Mouse (Mus musculus): ENCODE data around the gene Irgc1. TPM values are rescaled to one million over a fixed set of nuclear protein-coding genes. Genes with fewer than 3 reads are reported as not detected.
A peak's percentile ranks its signal among the peaks of the same experiment; 100 is the strongest.

The Irgc1 gene
- total RNA-seq, 2 experiments from 2014 or later, result not detected

GRCm38 (mm10) chr7:24473913-24474529 is 21.9 kb upstream of the Irgc1 start:
- intact Hi-C loops (cut with DNase I), result loop anchor here (2.0 to 10.0 kb wide), 3 partner anchors 33 to 191 kb away; partner anchors contain the start of gene Zfp428
- DNase-seq, result peak; percentile 72 to 80

- intact Hi-C loops (cut with DNase I), result loop anchor here (2.0 to 10.0 kb wide), 3 partner anchors 34 to 192 kb away; partner anchors contain the start of gene Zfp428
- peak in 1 of 2 experiments; percentile 15 for DNase-seq
Measured at GRCm38 (mm10) chr7:24472937-24473336, 20.8 kb upstream of the Irgc1 start.

GRCm38 (mm10) chr7:24472442-24472841 is 20.3 kb upstream of the Irgc1 start:
- intact Hi-C loops (cut with DNase I), result loop anchor here (2.0 to 10.0 kb wide), 3 partner anchors 35 to 192 kb away; partner anchors contain the start of gene Zfp428
- no peak for DNase-seq

- DNase-seq, result no peak
- intact Hi-C loops (cut with DNase I), result loop anchor here (5.0 to 10.0 kb wide), 2 partner anchors 37 to 194 kb away; partner anchors contain the start of gene Zfp428
Measured at GRCm38 (mm10) chr7:24470356-24470755, 18.3 kb upstream of the Irgc1 start.

DNA sequence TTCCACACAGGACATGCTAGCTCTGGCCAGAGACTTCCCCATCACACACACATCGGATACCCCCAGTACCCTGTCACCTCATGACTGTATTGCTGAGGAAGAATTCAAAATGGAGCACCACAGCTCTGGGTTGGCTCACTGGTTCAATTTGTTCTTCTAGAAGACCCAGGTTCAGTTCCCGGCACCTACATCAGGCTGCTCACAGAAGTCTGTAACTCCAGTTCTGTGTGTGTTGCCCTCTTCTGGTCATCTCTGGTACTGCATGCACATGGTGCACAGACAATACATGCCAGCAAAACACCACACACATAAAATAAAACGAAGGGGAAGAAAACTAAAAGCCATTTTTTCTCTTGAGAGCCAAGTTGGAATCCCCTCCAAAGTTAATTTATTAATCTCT is 17.0 kb upstream of the Irgc1 start:
- intact Hi-C loops (cut with DNase I), result loop anchor here (2.0 kb wide), 1 partner anchor 26 kb away; no protein-coding TSS in a partner anchor
- DNase-seq, result no peak

- intact Hi-C loops (cut with DNase I), result loop anchor here (2.0 kb wide), 1 partner anchor 25 kb away; no protein-coding TSS in a partner anchor
- DNase-seq, result no peak
Measured at GRCm38 (mm10) chr7:24467886-24468285, 15.8 kb upstream of the Irgc1 start.

DNA sequence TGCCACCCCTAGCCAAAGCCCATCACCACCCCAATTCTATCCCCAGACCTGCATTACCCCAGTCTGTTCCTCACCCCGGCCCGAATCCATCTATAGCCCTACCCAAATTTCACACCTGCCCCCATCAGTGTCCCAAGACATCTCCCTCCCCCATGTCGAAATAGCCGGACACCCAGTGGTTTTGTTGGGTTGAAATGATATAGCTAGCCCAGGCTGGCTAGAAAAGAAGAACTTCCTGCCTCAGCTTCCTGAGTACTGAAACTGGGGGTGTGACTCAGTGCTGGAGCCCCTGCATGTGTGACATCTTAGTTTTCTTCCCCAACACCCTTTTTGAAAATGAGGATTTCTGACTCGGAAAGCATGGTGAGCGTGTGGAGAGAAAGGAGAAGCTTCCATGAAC is 14.7 kb upstream of the Irgc1 start:
- intact Hi-C loops (cut with DNase I), result no loop called here
- no peak for DNase-seq

- intact Hi-C loops (cut with DNase I), result no loop called here
- DNase-seq, result peak; percentile 26 to 42
Measured at GRCm38 (mm10) chr7:24462388-24463319, 10.6 kb upstream of the Irgc1 start, which contains the start of gene Plaur. Gene Plaur, plus strand, starts transcription at chr7:24462484.

- no peak for DNase-seq
- intact Hi-C loops (cut with DNase I), result no loop called here
Measured at GRCm38 (mm10) chr7:24461376-24462051, 9.4 kb upstream of the Irgc1 start.

GRCm38 (mm10) chr7:24459843-24460242 is 7.7 kb upstream of the Irgc1 start:
- peak; percentile 51 to 53 for DNase-seq
- intact Hi-C loops (cut with DNase I), result no loop called here

DNA sequence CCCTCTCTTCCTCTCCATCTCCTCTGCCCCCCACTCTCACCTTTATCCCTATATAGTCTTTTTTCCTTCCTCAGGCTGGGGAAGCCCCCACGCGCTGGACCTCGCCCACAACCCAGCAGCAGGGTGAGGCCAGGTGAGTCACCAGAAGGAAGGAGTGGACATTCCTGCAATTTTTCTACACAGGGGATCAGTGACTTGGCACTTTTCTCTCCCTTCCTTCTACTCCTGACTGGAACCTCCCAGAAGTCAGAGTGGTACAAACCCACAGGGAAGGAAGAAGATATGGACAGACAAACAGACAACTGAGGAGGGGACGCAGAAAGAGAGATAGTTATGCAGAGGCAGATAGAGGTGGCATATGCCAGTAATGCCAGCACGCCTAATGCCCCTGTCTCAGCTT is 7.3 kb upstream of the Irgc1 start:
- no peak for DNase-seq
- intact Hi-C loops (cut with DNase I), result no loop called here

- intact Hi-C loops (cut with DNase I), result no loop called here
- DNase-seq, result no peak
Measured at GRCm38 (mm10) chr7:24457726-24458370, 5.8 kb upstream of the Irgc1 start.

- intact Hi-C loops (cut with DNase I), result no loop called here
- DNase-seq, result no peak
Measured at GRCm38 (mm10) chr7:24455726-24456125, 3.6 kb upstream of the Irgc1 start.

DNA sequence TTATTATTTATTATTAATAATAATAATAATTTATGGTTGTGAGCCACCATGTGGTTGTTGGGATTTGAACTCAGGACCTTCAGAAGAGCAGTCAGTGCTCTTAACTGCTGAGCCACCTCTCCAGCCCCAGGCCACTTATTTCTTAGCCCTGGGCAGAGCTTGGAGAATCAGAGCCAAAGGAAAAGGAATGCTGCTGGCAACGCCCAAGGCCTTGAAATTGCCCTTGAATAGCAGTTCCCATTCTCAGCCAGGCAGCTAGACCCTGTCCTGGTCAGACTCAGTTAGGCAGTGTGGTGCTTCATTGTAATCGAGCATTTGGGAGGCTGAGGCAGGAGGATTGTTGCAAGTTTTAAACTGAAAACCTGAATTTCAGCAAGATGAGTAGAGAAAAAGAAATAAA is 2.1 kb upstream of the Irgc1 start:
- DNase-seq, result no peak

GRCm38 (mm10) chr7:24450585-24451017 is 1.5 kb downstream of the Irgc1 start:
- no peak for DNase-seq
- intact Hi-C loops (cut with DNase I), result no loop called here

More for the DNA sequence above, 2.1 kb upstream of the Irgc1 start:
- intact Hi-C loops (cut with DNase I), result no loop called here

DNA sequence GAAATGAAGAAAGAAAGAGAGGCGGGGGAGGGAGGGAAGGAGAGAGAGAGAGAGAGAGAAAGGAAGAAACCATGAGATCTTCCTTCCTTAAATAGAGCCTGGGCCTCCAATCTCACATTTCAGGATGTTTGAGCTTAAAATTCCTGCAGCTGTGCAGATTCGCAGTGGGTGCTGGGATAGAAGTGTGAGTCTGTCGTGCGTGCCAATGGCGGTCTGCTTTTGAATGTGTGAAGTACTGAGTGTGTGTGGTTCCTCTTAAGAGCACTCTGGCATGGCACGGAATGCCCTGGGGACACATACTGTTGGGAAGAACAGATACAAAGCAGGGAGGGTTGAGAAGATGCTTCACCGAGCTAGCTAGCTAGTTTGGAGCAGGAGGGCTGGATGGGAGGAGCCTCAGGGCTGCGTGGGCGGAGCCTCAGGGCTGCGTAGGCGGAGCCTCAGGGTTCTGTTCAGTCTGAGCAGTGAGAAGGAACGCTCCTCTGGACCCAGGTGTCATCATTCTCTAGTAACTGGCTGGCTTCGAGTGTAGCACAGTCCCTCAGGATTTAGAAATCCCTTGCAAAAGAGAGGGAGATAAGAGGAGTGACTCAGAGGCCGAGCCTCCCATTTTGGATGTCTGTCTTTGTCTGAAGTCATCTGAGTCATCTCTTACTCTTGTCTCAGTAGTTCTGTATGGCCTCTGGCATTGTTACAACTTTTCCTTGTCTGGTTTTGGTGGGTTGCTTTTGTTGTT is 3.1 kb downstream of the Irgc1 start:
- no peak for DNase-seq
- intact Hi-C loops (cut with DNase I), result no loop called here

GRCm38 (mm10) chr7:24446697-24447340 is 5.3 kb downstream of the Irgc1 start:
- intact Hi-C loops (cut with DNase I), result no loop called here

GRCm38 (mm10) chr7:24445266-24445926 is 6.7 kb downstream of the Irgc1 start:
- no peak for DNase-seq
- intact Hi-C loops (cut with DNase I), result no loop called here

More at GRCm38 (mm10) chr7:24446697-24447340, 5.3 kb downstream of the Irgc1 start:
- DNase-seq, result no peak
